Mouse (Mus musculus) midbrain, embryonic 14.5 days (tissue): ENCODE data around the gene Map4k4. TPM values are rescaled to one million over a fixed set of nuclear protein-coding genes. Genes with fewer than 3 reads are reported as not detected.

Source experiments
- ATAC-seq: fragments of 200-750 bp; cut with Nextera tagmentation; 2 replicates; pipeline ENCODE4 v1.8.0; 2017; ENCODE audit warnings: moderate number of reproducible peaks, moderate library complexity; ENCODE audit not compliant: low FRiP score, low TSS enrichment
- DNase-seq: peaks from one replicate; pipeline ENCODE4 v3.0.0-alpha.2; 2015
- H3K27ac ChIP-seq: fragments of 300-500 bp; sonication (generic); replicated peaks from 2 replicates; pipeline ENCODE4 v1.5.1; 2014; ENCODE audit warnings: mild to moderate bottlenecking, low read depth, low read length, moderate library complexity
- H3K27me3 ChIP-seq: fragments of 300-500 bp; sonication (generic); 2 replicates; pipeline ENCODE4 v1.6.1; 2014; ENCODE audit warnings: low read length, control low read depth, mixed read lengths; ENCODE audit not compliant: control insufficient read depth, insufficient read depth
- H3K36me3 ChIP-seq: fragments of 300-500 bp; sonication (generic); 2 replicates; pipeline ENCODE4 v1.6.1; 2014; ENCODE audit warnings: low read length, control low read depth; ENCODE audit not compliant: control insufficient read depth, insufficient read depth
- H3K4me1 ChIP-seq: fragments of 300-500 bp; sonication (generic); 2 replicates; pipeline ENCODE4 v1.6.1; 2014; ENCODE audit warnings: mild to moderate bottlenecking, antibody characterized with exemption, low read length, control low read depth; ENCODE audit not compliant: control insufficient read depth, insufficient read depth
- H3K4me2 ChIP-seq: fragments of 300-500 bp; sonication (generic); 2 replicates; pipeline ENCODE4 v1.6.1; 2014; ENCODE audit warnings: mild to moderate bottlenecking, low read length, moderate library complexity
- H3K4me3 ChIP-seq: fragments of 300-500 bp; sonication (generic); replicated peaks from 2 replicates; pipeline ENCODE4 v1.5.1; 2014; ENCODE audit warnings: low read depth, low read length
- H3K9ac ChIP-seq: fragments of 300-500 bp; sonication (generic); replicated peaks from 2 replicates; pipeline ENCODE4 v1.6.1; 2014; ENCODE audit warnings: mild to moderate bottlenecking, low read length, moderate library complexity
- H3K9me3 ChIP-seq: fragments of 300-500 bp; sonication (generic); 2 replicates; pipeline ENCODE4 v1.6.1; 2016; ENCODE audit warnings: low read length, control low read depth, mixed read lengths; ENCODE audit not compliant: control insufficient read depth
- WGBS: fragments of 180-500 bp; shearing (Covaris S2); extraction: QIAGEN DNeasy Blood & Tissue Kit; methylation state at CpG from one replicate; pipeline ENCODE4 v1.1.7; 2014; 5-methylcytosine and 5-hydroxymethylcytosine counted together
- polyA plus RNA-seq: library from polyadenylated mRNA; unstranded; fragments of >200 nt; fragmentation: Nextera tagmentation; extraction: Ambion mirVana; gene quantifications from 2 replicates; pipeline ENCODE4 v1.2.1, GENCODE M21; 2014

The Map4k4 gene
- polyA plus RNA-seq, 1 experiment from 2014 or later: 56.7 TPM

DNA sequence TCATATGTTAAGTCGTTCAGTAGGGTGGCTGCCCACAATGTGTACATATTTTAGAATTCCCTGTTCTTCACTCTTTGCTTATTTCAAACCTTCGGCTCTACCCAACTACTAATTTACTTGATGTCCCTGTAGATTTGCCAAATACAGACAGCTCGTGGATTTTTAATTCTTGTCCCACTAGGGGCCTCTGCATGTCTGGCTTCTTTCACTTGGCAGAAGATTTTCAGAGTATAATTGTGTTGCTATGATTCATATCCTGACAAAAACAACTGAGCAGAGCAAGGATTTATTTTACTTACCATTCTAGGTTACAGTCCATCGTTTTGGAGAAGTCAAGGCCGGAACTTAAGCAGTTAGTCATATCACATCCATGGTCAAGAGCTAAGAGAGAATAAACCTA is 152.4 kb downstream of the Map4k4 start:
- ATAC-seq: no peak
- H3K27me3 ChIP-seq: no peaks in the 10 kb centered on the region
- 84% methylated on average over 5 of the region's 5 CpGs for WGBS
- no peaks in the 10 kb centered on the region for H3K4me1 ChIP-seq
- no peak overlapping the region for H3K27ac ChIP-seq
- no peak overlapping the region for H3K9ac ChIP-seq
- H3K4me3 ChIP-seq: no peak overlapping the region
- no peaks in the 10 kb centered on the region for H3K36me3 ChIP-seq
- no peak for DNase-seq
- no peak overlapping the region for H3K4me2 ChIP-seq
- no peaks in the 10 kb centered on the region for H3K9me3 ChIP-seq

DNA sequence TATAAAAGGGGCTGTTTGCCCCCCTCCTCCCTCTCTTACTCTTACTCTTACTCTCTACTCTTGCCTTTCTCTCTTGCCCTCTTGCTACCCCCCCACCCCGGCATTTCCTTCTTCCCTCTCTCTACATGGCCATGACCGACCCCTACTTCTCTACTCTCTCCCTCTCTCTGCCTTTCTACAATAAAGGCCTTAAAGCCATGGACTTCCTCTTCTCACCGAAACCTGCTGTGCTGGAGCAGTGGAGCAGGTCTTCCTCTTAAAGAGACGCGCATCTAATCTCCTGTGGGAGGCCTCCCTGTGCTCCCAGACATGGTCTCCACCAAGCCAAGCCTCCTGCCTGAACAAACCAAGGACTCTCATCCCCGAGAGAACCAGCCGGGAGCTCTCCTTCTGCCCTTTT is 154.3 kb downstream of the Map4k4 start:
- Histone ChIP-seq H3K27me3 (no peaks in the 10 kb centered on the region), H3K36me3 (no peaks in the 10 kb centered on the region), H3K4me2 (no peak overlapping the region), H3K4me1 (no peaks in the 10 kb centered on the region), H3K9me3 (no peaks in the 10 kb centered on the region), H3K4me3 (no peak overlapping the region), H3K27ac (no peak overlapping the region), H3K9ac (no peak overlapping the region)
- no peak for ATAC-seq
- 72% methylated on average over 7 of the region's 7 CpGs for WGBS
- no peak for DNase-seq

GRCm38 (mm10) chr1:40055963-40056362 is 155.2 kb downstream of the Map4k4 start:
- Histone ChIP-seq H3K4me2 (no peak overlapping the region), H3K9me3 (no peaks in the 10 kb centered on the region), H3K36me3 (no peaks in the 10 kb centered on the region), H3K27me3 (no peaks in the 10 kb centered on the region), H3K27ac (no peak overlapping the region), H3K4me3 (no peak overlapping the region), H3K9ac (no peak overlapping the region), H3K4me1 (no peaks in the 10 kb centered on the region)
- ATAC-seq (no peak), DNase-seq (no peak)
- WGBS: 91% methylated on average over 5 of the region's 5 CpGs

- 82% methylated on average over 5 of the region's 5 CpGs for WGBS
- no peaks in the 10 kb centered on the region for H3K36me3 ChIP-seq
- ATAC-seq (no peak), DNase-seq (no peak)
- no peak overlapping the region for H3K9ac ChIP-seq
- H3K4me2 ChIP-seq: no peak overlapping the region
- no peaks in the 10 kb centered on the region for H3K4me1 ChIP-seq
- H3K9me3 ChIP-seq: no peaks in the 10 kb centered on the region
- H3K27ac ChIP-seq: no peak overlapping the region
- H3K4me3 ChIP-seq: no peak overlapping the region
- no peaks in the 10 kb centered on the region for H3K27me3 ChIP-seq
Observed at GRCm38 (mm10) chr1:40057351-40057750, 156.6 kb downstream of the Map4k4 start.

DNA sequence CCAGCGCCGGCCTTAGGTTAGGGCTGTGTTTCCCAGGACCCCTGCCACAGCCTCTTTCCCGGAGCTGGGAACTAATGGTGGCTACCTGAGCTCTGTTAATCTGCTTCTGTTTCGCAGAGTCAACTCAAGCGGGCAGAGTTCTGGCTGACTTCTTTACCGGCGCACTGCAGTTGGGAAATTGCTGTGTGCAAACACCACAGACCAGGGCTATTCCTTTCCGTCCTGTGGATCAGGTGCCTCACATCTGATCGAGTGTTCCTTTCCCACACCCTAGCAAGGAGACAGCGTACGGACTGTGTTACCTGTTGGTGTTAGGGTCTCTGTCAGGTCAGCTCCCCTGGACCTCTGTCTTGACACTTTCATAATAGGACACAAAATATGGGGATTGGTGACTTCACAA is 157.3 kb downstream of the Map4k4 start:
- DNase-seq (no peak), ATAC-seq (no peak)
- Histone ChIP-seq H3K4me3 (no peak overlapping the region), H3K4me2 (no peak overlapping the region), H3K36me3 (no peaks in the 10 kb centered on the region), H3K4me1 (no peaks in the 10 kb centered on the region), H3K27me3 (no peaks in the 10 kb centered on the region), H3K27ac (no peak overlapping the region), H3K9ac (no peak overlapping the region), H3K9me3 (no peaks in the 10 kb centered on the region)
- 60% methylated on average over 11 of the region's 11 CpGs for WGBS

DNA sequence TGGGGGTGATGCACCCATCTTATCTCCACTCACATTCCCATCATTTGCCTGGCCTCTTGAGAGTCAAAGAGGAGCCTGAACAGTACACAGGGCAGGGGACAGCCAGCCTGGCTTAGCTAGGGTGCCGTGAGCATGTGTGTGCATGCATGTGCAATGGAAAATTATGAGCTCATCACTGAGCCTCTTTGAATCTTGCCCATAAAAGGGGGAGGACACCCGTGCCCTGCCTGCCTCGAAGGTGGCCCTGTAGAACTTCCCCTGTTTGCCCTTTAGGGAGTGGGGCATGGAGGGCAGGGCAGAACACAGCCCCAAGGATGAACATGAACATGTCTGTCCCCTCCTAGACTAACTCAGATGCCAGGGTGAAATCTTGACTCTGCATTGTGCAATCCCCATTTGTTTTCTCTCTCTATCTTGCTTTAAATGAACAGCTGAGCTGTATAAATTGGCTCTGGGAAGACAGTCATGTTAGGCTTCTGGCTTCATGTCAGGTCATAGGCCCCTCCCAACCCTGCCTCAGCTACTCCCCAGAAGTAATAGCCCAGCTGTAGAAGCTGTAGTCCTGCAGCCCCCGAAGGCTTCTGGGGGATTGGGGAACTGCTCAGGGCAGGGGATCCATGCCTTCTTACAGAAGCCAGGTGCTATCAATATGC is 158.5 kb downstream of the Map4k4 start:
- H3K4me1 ChIP-seq: no peaks in the 10 kb centered on the region
- no peak overlapping the region for H3K4me3 ChIP-seq
- DNase-seq (no peak), ATAC-seq (no peak)
- H3K27me3 ChIP-seq: no peaks in the 10 kb centered on the region
- no peaks in the 10 kb centered on the region for H3K9me3 ChIP-seq
- H3K4me2 ChIP-seq: no peak overlapping the region
- WGBS: 89% methylated on average over 4 of the region's 4 CpGs
- H3K9ac ChIP-seq: no peak overlapping the region
- H3K27ac ChIP-seq: no peak overlapping the region
- no peaks in the 10 kb centered on the region for H3K36me3 ChIP-seq

GRCm38 (mm10) chr1:40061359-40061758 is 160.6 kb downstream of the Map4k4 start:
- WGBS: 71% methylated on average over 9 of the region's 9 CpGs
- Histone ChIP-seq H3K36me3 (no peaks in the 10 kb centered on the region), H3K27me3 (no peaks in the 10 kb centered on the region), H3K9ac (no peak overlapping the region), H3K4me1 (no peaks in the 10 kb centered on the region), H3K27ac (no peak overlapping the region), H3K4me2 (no peak overlapping the region), H3K9me3 (no peaks in the 10 kb centered on the region), H3K4me3 (no peak overlapping the region)
- ATAC-seq (no peak), DNase-seq (no peak)

GRCm38 (mm10) chr1:40063409-40063808 is 162.7 kb downstream of the Map4k4 start:
- WGBS: 51% methylated on average over 4 of the region's 4 CpGs
- no peak overlapping the region for H3K4me3 ChIP-seq
- no peak overlapping the region for H3K9ac ChIP-seq
- H3K9me3 ChIP-seq: no peaks in the 10 kb centered on the region
- ATAC-seq (no peak), DNase-seq (no peak)
- no peaks in the 10 kb centered on the region for H3K4me1 ChIP-seq
- H3K27me3 ChIP-seq: no peaks in the 10 kb centered on the region
- no peak overlapping the region for H3K4me2 ChIP-seq
- no peak overlapping the region for H3K27ac ChIP-seq
- H3K36me3 ChIP-seq: no peaks in the 10 kb centered on the region

GRCm38 (mm10) chr1:40064508-40064907 is 163.8 kb downstream of the Map4k4 start:
- ATAC-seq: no peak
- Histone ChIP-seq H3K27me3 (no peaks in the 10 kb centered on the region), H3K4me3 (no peak overlapping the region), H3K4me2 (no peak overlapping the region), H3K4me1 (no peaks in the 10 kb centered on the region), H3K27ac (no peak overlapping the region), H3K36me3 (no peaks in the 10 kb centered on the region), H3K9ac (no peak overlapping the region), H3K9me3 (no peaks in the 10 kb centered on the region)
- no peak for DNase-seq
- 94% methylated on average over 8 of the region's 8 CpGs for WGBS
